Mouse (Mus musculus) embryonic facial prominence, embryonic 14.5 days (tissue): Measurements from ENCODE around the gene H2-DMb1. TPM values are rescaled to one million over a fixed set of nuclear protein-coding genes. Genes with fewer than 3 reads are reported as not detected.

Experiments
- ATAC-seq: fragments of 200-750 bp; cut with Nextera tagmentation; 2 replicates; pipeline ENCODE4 v1.8.0; 2017; ENCODE audit warnings: low read depth, moderate number of reproducible peaks, moderate TSS enrichment
- DNase-seq: peaks from one replicate; pipeline ENCODE4 v3.0.0-alpha.2; 2015; ENCODE audit warnings: low spot score
- H3K27ac ChIP-seq: fragments of 300-500 bp; sonication (generic); replicated peaks from 2 replicates; pipeline ENCODE4 v1.5.1; 2014; ENCODE audit warnings: low read depth, mild to moderate bottlenecking, low read length, moderate library complexity
- H3K27me3 ChIP-seq: fragments of 300-500 bp; sonication (generic); replicated peaks from 2 replicates; pipeline ENCODE4 v1.6.1; 2014; ENCODE audit warnings: low read length; ENCODE audit not compliant: control insufficient read depth, insufficient read depth
- H3K36me3 ChIP-seq: fragments of 300-500 bp; sonication (generic); 2 replicates; pipeline ENCODE4 v1.6.1; 2014; ENCODE audit warnings: low read length, mixed read lengths; ENCODE audit not compliant: control insufficient read depth, insufficient read depth
- H3K4me1 ChIP-seq: fragments of 300-500 bp; sonication (generic); 2 replicates; pipeline ENCODE4 v1.6.1; 2014; ENCODE audit warnings: antibody characterized with exemption, low read length; ENCODE audit not compliant: control insufficient read depth, insufficient read depth
- H3K4me2 ChIP-seq: fragments of 300-500 bp; sonication (generic); 2 replicates; pipeline ENCODE4 v1.6.1; 2014; ENCODE audit warnings: low read depth, mild to moderate bottlenecking, low read length, moderate library complexity, mixed read lengths
- H3K4me3 ChIP-seq: fragments of 300-500 bp; sonication (generic); 2 replicates; pipeline ENCODE4 v1.5.1; 2014; ENCODE audit warnings: low read depth, mild to moderate bottlenecking, low read length
- H3K9ac ChIP-seq: fragments of 300-500 bp; sonication (generic); 2 replicates; pipeline ENCODE4 v1.6.1; 2014; ENCODE audit warnings: low read depth, mild to moderate bottlenecking, low read length, moderate library complexity, mixed read lengths
- H3K9me3 ChIP-seq: fragments of 300-500 bp; sonication (generic); 2 replicates; pipeline ENCODE4 v1.6.1; 2016; ENCODE audit warnings: low read length; ENCODE audit not compliant: control insufficient read depth
- WGBS: fragments of 180-500 bp; shearing (Covaris S2); extraction: QIAGEN DNeasy Blood & Tissue Kit; methylation state at CpG from one replicate; pipeline ENCODE4 v1.1.7; 2014; 5-methylcytosine and 5-hydroxymethylcytosine counted together
- polyA plus RNA-seq: library from polyadenylated mRNA; unstranded; fragments of >200 nt; fragmentation: Nextera tagmentation; extraction: Ambion mirVana; gene quantifications from 2 replicates; pipeline ENCODE4 v1.2.1, GENCODE M21; 2014

H2-DMb1 gene
- polyA plus RNA-seq, 1 experiment from 2014 or later, result 4.3 TPM

DNA sequence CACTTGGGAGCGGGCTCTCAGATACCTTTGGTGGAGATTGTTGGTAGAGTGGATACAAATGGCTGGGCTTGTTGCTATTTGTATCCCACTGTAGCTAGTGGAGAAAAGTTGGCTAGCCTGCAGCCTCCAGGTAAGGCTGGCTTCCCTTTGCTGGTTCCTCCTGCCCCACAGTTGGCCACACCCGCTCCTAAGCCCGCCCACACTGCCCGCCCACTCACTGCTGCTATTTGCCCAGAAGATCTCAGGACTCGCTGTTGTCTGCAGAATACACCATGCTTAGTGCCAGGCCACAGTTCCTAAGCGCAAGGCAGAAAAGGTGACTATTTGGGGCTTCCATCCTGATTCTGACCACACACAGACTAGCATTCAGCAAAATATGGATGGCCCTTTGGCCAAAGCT lies 25.4 kb upstream of the H2-DMb1 start:
- ATAC-seq (no peak), DNase-seq (peak; percentile 48)
- no peak overlapping the region for H3K9ac ChIP-seq
- no peaks in the 10 kb centered on the region for H3K27me3 ChIP-seq
- WGBS, result 34% methylated on average over 6 of the region's 6 CpGs
- no peak overlapping the region for H3K4me3 ChIP-seq
- peaks cover 38% of the 10 kb centered on the region for H3K4me1 ChIP-seq
- H3K27ac ChIP-seq, result no peak overlapping the region
- 0 out of 2 replicates have a peak, but pooled peaks cover 6% of the 10 kb centered on the region for H3K36me3 ChIP-seq
- no peaks in the 10 kb centered on the region for H3K9me3 ChIP-seq
- no peak overlapping the region for H3K4me2 ChIP-seq

GRCm38 (mm10) chr17:34128264-34128937 lies 24.5 kb upstream of the H2-DMb1 start:
- ATAC-seq, result no peak
- H3K4me3 ChIP-seq, result peak overlapping the region; percentile 13; the same call in 1 of the 2 replicates
- no peak for DNase-seq
- peaks cover 38% of the 10 kb centered on the region for H3K4me1 ChIP-seq
- 0 out of 2 replicates have a peak, but pooled peaks cover 6% of the 10 kb centered on the region for H3K36me3 ChIP-seq
- 26% methylated on average over 13 of the region's 13 CpGs for WGBS
- H3K4me2 ChIP-seq, result peak overlapping the region; percentile 31
- H3K27me3 ChIP-seq, result no peaks in the 10 kb centered on the region
- H3K27ac ChIP-seq, result no peak overlapping the region
- no peaks in the 10 kb centered on the region for H3K9me3 ChIP-seq
- peak overlapping the region; percentile 34; the same call in 1 of the 2 replicates for H3K9ac ChIP-seq

DNA sequence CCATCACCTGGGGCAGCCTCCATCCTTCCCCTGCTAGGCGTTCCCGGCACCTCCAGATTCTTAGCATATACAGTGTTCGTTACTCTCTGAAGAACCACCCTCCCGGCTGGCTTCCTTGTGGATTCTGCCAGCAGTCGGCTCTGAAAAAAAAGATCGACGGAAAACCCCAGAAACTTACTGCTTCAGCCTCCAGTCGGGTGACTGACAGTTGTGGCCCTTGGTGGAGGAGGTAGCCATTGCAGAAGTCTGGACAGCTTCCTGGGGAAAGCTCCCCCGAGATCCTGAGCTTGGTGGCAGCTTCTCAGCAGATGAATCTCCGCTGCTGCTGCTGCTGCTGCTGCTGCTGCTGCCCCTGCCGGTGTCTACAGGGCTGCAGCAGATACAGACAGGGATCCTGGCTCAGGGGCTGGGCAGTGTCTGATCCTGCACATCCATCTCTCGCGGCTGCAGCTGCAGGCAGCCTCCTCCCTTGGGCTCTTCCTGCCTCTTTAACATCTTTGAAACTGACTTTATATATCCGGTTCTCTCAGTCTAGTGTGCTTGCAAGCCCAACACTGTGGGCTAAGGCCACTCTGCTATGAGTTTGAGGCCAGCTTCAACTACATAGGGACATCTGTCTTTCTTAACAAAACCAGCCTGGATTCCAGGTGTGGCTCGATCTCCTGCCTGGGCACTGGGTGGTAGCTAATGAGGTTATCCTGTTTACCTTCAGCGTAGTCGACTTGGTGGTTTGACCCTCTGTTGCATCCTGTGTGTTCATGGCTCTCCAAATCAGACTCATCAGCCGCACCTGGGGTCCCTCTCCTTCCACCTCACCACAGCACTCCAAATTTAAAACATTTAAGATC lies 23.7 kb upstream of the H2-DMb1 start:
- 0 out of 2 replicates have a peak, but pooled peaks have one; percentile 2 for ATAC-seq

DNA sequence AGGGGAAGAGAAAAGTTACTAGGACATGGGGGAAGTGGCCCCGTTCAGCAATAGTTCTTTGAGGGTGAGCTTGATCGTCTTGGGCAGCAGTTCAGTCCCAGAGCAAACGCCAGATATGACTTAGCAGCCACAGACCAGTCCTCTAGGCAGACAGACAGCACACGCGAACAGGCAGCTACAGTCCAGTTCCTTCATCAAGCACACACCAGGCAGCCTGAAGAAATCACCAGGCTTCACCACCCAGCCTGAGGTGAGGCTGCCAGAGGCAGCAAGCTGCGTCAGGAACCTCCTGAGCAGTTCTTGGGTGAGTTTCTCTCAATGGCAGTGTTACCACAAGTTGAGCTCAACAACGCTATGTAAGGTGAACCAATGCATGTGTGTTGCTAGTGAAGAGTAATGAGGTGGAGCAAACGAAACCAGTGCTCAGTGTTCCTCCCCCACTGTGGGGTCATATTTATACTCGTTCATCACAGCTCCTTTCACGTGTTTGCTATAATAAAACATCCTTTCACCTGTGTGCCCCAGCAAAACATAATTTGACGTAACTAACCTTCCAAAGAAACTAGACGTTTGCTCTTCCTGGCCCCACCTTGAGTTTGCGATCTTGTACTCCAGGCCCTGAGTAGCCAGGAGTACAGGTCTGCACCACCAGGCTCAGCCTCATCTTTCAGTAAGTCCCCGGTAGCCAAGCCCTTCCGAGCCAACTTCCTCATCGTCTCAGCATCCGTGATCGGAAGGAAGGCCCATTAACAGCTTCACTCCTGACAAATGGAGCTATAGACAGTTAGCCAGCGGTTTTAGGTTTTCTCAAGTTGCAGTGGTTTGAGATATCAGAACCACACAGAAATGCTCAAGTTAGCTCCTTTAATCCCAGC lies 22.6 kb upstream of the H2-DMb1 start:
- H3K4me3 ChIP-seq, result no peak overlapping the region
- H3K27me3 ChIP-seq, result no peaks in the 10 kb centered on the region
- H3K9me3 ChIP-seq, result no peaks in the 10 kb centered on the region
- peaks cover 24% of the 10 kb centered on the region; the same call in 1 of the 2 replicates for H3K4me1 ChIP-seq
- DNase-seq, result no peak
- no peak for ATAC-seq
- H3K27ac ChIP-seq, result no peak overlapping the region
- no peak overlapping the region for H3K4me2 ChIP-seq
- H3K36me3 ChIP-seq, result 0 out of 2 replicates have a peak, but pooled peaks cover 6% of the 10 kb centered on the region
- WGBS, result 73% methylated on average over 19 of the region's 19 CpGs
- H3K9ac ChIP-seq, result no peak overlapping the region

More for the DNA sequence above, 23.7 kb upstream of the H2-DMb1 start:
- 0 out of 2 replicates have a peak, but pooled peaks cover 6% of the 10 kb centered on the region for H3K36me3 ChIP-seq
- 22% methylated on average over 18 of the region's 18 CpGs for WGBS
- H3K9me3 ChIP-seq, result no peaks in the 10 kb centered on the region
- no peaks in the 10 kb centered on the region for H3K27me3 ChIP-seq
- peaks cover 30% of the 10 kb centered on the region for H3K4me1 ChIP-seq
- peak; percentile 34 for DNase-seq
- peak overlapping the region; percentile 31 for H3K4me2 ChIP-seq
- H3K9ac ChIP-seq, result peak overlapping the region; percentile 34; the same call in 1 of the 2 replicates
- H3K27ac ChIP-seq, result no peak overlapping the region
- peak overlapping the region; percentile 13; the same call in 1 of the 2 replicates for H3K4me3 ChIP-seq

- WGBS, result 70% methylated on average over 7 of the region's 7 CpGs
Measured at GRCm38 (mm10) chr17:34131911-34132310, 21.0 kb upstream of the H2-DMb1 start.

GRCm38 (mm10) chr17:34133289-34133688 lies 19.6 kb upstream of the H2-DMb1 start:
- no peak for DNase-seq
- Histone ChIP-seq H3K9me3 (no peaks in the 10 kb centered on the region), H3K27me3 (peaks cover 1% of the 10 kb centered on the region; the same call in 1 of the 2 replicates), H3K27ac (no peak overlapping the region), H3K4me2 (no peak overlapping the region), H3K36me3 (no peaks in the 10 kb centered on the region), H3K9ac (no peak overlapping the region), H3K4me1 (peaks cover 9% of the 10 kb centered on the region; the same call in 1 of the 2 replicates), H3K4me3 (no peak overlapping the region)
- ATAC-seq, result no peak
- 87% methylated on average over 11 of the region's 11 CpGs for WGBS

More at GRCm38 (mm10) chr17:34131911-34132310, 21.0 kb upstream of the H2-DMb1 start:
- H3K4me2 ChIP-seq, result no peak overlapping the region
- no peak for DNase-seq
- H3K9ac ChIP-seq, result no peak overlapping the region
- no peak overlapping the region for H3K27ac ChIP-seq
- no peaks in the 10 kb centered on the region for H3K36me3 ChIP-seq
- H3K4me3 ChIP-seq, result no peak overlapping the region
- H3K4me1 ChIP-seq, result peaks cover 20% of the 10 kb centered on the region; the same call in 1 of the 2 replicates
- no peaks in the 10 kb centered on the region for H3K27me3 ChIP-seq
- ATAC-seq, result no peak
- no peaks in the 10 kb centered on the region for H3K9me3 ChIP-seq

- WGBS, result 83% methylated on average over 3 of the region's 3 CpGs
- ATAC-seq (no peak), DNase-seq (no peak)
- Histone ChIP-seq H3K4me3 (no peak overlapping the region), H3K4me1 (peaks cover 3% of the 10 kb centered on the region; the same call in 1 of the 2 replicates), H3K27me3 (peaks cover 12% of the 10 kb centered on the region; the same call in 1 of the 2 replicates), H3K36me3 (no peaks in the 10 kb centered on the region), H3K9me3 (no peaks in the 10 kb centered on the region), H3K4me2 (no peak overlapping the region), H3K9ac (no peak overlapping the region), H3K27ac (no peak overlapping the region)
Measured at GRCm38 (mm10) chr17:34134451-34134850, 18.4 kb upstream of the H2-DMb1 start.
